Mouse (Mus musculus): ENCODE measurements around the gene Atxn2. TPM values are rescaled to one million over a fixed set of nuclear protein-coding genes. Genes with fewer than 3 reads are reported as not detected.

Atxn2 gene
- total RNA-seq, 2 experiments from 2014 or later, result 156 to 219 TPM

DNA sequence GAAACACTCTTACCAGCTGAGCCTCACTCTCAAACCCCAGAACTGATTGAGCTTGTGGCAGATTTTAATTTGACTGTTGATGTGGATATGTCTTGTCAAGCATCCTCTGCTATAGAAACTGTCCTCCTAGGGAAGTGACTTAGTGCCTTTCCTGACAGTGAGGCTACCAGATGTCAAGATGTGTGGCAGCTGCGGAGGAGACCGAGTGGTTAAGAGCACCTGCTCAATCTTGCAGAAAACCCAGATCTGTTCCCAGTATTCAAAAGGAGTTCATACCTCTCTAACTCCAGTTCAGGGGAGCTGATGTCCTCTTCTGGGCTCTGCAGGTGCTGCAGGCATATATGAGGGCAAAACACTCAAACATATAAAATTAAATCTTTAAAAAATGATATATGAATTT is 53.9 kb downstream of the Atxn2 start:
- no peak for DNase-seq

DNA sequence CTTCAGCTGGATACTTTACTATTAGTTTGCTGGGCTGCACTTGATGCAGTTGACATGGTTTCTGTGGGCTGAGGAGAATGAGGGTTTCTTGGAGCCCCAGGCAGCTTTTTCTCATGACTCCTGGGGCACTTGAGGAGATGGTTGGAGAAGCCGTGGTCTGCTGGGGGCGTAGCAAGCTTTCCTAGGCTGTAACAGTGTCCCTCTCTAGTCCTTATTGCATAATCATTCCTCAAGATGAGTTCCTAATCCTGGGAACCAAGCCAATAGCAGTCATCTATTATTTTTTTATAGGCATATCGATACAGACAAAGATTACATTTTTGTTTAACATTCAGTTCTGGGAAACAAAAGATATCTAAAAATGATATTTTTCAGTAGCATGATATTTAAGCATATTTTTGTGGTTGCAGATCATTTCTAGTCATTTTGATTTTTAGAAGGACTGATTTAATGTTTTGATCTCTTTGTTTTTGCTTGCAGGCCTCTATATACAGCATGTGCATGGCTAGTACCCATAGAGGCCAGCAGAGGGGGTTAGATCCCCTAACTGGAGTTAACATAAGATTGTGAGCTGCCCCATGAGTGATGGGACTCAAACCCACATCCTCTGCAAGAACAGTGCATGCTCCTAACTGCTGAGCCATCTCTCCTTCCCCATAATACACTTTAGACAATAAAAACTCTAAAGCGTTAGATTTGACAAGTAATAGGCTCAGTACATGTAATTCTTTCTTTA is 55.1 kb downstream of the Atxn2 start:
- no peak for DNase-seq

GRCm38 (mm10) chr5:121767564-121767963 is 56.4 kb downstream of the Atxn2 start:
- no peak for DNase-seq

- DNase-seq, result no peak
These were observed 58.7 kb downstream of the Atxn2 start for GRCm38 (mm10) chr5:121769827-121770226.

DNA sequence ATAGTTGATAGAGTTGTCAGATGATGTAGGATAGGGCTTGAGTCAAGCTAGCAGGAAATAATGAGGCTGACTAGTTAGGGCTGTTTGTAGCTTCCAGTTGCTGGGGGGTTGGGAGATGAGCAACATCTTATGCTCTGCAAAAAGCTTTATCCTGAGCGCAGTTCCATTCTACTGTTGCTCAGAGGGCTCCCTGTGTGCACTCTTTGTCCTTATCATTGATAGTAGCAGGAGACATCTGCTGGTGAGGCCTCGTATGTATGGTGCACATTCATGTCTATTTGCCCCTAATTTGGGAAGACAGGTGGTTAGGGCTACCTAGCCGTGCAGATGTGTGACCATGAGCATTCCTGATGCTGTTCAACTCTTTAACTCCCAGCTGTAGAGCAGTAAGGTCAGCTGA is 60.5 kb downstream of the Atxn2 start:
- DNase-seq, result no peak

GRCm38 (mm10) chr5:121778485-121779119 is 67.5 kb downstream of the Atxn2 start:
- peak; percentile 51 for DNase-seq

- DNase-seq, result no peak
These were observed 69.0 kb downstream of the Atxn2 start for GRCm38 (mm10) chr5:121780180-121780579.

GRCm38 (mm10) chr5:121782467-121782866 is 71.3 kb downstream of the Atxn2 start:
- no peak for DNase-seq

- peak; percentile 72 for DNase-seq
These were observed 72.8 kb downstream of the Atxn2 start for GRCm38 (mm10) chr5:121783862-121784500.

- DNase-seq, result no peak
These were observed 79.9 kb downstream of the Atxn2 start for GRCm38 (mm10) chr5:121791026-121791425.

- DNase-seq, result no peak
These were observed 84.7 kb downstream of the Atxn2 start for GRCm38 (mm10) chr5:121795800-121796199.

GRCm38 (mm10) chr5:121798447-121798846 is 87.3 kb downstream of the Atxn2 start:
- no peak for DNase-seq

- no peak for DNase-seq
These were observed 96.0 kb downstream of the Atxn2 start for GRCm38 (mm10) chr5:121807186-121807585.

DNA sequence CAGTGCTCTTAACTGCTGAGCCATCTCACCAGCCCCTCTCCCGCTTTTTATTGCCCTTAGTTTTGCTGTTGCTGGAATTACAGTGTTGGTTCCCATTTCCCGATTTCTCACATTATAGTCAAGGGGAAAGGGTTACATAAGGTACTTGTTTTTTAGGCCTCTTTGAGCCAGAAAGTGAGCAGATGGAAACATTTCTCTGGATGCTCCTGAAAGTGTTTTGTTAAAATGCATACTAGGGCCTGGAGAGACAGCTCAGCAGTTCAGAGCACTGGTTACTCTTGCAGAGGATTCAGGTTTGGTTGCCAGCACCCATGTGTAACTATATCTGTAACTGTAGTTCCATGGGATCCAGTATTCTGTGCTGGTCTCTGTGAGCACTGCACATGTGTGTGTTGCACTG is 97.1 kb downstream of the Atxn2 start:
- DNase-seq, result no peak

DNA sequence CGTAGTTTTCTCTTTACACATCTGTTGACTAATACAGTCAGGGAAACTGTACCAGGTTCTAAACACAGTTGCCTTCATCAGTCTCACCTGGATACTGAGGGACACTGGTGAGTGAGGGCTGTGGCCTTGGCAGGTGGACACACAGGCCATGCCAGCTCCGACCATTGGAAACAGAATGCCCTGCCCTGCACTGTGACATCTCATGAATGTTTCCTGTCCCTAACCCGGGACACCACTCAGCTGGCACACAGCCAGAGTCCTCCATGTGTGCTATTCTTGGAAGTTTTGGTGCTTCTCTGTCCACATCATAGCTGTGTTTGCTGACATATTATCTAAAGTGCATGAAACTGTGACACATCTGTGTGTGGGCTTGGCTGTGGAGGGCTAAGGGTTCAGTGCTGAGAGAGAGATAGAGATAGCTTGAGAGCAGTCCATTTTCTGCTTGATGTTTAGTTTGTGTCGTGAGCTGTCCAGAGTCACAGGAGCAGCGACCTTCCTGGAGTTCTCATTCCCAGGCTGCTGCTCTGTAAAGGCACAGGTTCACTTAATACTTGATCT is 98.6 kb downstream of the Atxn2 start:
- DNase-seq, result peak; percentile 63

DNA sequence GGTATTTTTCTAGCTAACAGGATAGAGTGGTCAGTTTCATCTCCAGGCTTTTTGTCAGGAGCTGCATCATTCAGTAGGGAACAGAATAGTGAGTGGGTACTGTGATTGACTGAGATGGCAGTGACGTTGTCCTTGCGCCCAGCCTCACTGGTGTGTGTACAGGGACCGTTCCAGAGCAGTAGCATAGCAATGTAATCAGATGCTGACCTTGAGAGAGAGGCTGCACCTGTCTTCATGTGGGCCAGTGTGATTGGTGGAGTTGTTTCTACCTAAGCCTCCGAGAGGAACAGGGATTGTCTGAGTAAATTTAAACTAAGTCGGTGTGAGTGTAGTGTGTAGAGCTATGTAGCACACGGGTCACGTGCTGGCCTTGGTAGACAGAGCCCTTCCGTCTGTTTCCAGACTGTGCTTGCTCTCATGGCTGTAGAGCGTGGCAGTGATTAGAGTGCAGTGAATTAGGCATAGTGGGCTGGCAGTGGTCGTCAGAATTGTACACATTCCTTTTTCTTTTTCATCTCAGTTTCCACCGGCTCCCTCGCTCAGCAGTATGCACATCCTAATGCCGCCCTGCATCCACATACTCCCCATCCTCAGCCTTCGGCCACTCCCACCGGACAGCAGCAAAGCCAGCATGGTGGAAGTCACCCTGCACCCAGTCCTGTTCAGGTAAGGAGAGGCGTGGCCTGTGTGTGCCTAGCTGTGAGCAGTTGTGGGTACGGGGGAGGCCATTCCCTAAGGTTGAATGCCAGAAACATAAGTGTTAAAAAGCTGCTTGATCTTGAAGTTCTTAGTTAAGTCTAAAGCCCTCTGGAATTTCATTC is 99.4 kb downstream of the Atxn2 start:
- DNase-seq, result no peak

- DNase-seq, result no peak
These were observed 100.4 kb downstream of the Atxn2 start for GRCm38 (mm10) chr5:121811485-121811931.

DNA sequence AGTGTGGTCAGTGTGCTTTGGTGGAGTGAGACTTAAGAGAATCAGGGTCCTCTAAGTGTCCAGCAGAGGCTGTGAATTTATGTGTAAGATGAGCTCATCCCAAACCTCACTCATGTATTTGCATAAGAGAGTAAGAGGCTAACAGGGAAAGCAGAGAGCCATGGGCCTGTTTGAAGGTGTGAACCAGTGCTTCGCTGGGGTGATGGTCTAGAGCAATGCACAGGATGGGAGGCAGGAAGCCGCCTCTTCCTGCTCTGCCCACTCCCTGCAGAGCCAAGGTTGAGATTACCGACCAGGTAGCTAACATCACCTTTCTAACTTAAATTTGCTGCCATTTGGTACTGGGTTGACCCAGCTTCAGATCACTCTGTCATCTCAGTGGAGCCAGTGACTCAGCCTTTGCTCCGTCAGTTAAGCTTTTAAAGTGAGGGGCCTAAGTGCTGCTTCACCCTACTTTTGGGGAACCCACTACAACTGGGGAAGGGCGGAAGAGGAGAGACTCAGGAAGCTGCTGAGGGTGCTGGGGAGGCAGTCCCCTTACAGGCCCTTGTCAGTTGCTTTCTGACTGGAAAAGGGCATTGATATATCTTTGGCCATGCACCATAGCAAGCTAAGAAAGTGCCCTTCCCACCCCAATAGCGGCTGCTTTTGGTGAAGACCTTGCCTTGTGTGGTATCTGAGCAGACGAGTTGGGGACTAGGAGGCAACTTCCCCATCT is 101.5 kb downstream of the Atxn2 start:
- no peak for DNase-seq

- no peak for DNase-seq
These were observed 102.6 kb downstream of the Atxn2 start for GRCm38 (mm10) chr5:121813744-121814143.

DNA sequence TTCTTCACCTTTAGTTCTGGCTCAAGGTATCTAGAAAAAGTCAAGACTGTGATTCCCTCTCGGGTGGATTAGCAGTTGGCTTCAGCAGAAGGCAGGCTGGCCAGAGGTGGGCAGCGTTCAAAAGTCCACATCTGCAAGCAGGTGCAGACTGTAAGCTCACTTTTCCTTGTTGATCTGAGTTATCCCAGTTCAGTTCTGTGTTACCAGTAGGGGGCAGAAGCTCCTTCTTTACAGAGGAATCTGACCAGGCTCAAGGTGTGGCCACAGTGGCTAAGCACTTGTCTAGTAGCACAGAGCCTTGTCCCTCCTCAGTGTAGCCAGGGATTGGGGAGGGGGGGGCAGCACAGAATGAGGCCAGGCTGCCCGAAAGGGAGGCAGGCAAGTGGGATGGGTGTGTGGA is 103.9 kb downstream of the Atxn2 start:
- peak; percentile 74 for DNase-seq

DNA sequence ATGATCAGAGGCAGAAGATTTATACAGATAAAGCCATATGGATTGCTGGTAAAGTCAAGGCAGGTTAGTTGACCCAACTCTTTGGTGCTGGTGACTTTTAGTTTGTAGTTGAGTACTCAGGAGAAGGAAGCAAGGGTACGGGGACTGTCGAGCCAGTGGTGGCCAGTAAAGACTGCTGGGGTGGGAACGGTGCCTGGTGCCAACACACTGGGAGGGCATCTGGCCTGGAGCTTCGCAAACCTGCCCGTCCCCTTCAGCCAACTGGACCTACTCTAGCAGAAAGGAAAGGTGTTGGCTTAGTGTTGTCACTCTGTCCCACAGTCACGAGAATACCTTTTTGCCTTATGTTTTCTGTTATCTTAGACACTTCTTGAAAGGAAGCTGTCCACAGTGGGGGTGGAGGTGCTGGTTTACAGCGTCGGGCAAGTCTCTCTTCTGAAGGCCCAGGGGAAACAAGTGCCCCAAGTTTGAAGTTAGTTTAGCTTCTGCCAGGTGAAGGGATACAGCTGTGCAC is 104.8 kb downstream of the Atxn2 start:
- DNase-seq, result no peak
